Mouse (Mus musculus) cerebellum, postnatal 14 days (tissue): ENCODE measurements around the gene Crygd.
"Not testable (repeated sequence)": the region's sequence is repeated elsewhere in the genome, so short reads cannot be mapped to it uniquely, and the experiment has no call there.

ENCODE experiments used
- DNase-seq, 2 experiments: peaks; one replicate each; pipeline ENCODE4 v3.0.0; 2021; ENCODE audit warnings: mixed read lengths in 2 of 2

Crygd gene

GRCm38 (mm10) chr1:65063352-65063751, at the start of gene Crygd:
Gene Crygd, minus strand, starts transcription at chr1:65063452.
- DNase-seq: no peak

GRCm38 (mm10) chr1:65112807-65113196, 49.5 kb upstream of the Crygd start:
- peak in 1 of 2 experiments; percentile 1 for DNase-seq

DNA sequence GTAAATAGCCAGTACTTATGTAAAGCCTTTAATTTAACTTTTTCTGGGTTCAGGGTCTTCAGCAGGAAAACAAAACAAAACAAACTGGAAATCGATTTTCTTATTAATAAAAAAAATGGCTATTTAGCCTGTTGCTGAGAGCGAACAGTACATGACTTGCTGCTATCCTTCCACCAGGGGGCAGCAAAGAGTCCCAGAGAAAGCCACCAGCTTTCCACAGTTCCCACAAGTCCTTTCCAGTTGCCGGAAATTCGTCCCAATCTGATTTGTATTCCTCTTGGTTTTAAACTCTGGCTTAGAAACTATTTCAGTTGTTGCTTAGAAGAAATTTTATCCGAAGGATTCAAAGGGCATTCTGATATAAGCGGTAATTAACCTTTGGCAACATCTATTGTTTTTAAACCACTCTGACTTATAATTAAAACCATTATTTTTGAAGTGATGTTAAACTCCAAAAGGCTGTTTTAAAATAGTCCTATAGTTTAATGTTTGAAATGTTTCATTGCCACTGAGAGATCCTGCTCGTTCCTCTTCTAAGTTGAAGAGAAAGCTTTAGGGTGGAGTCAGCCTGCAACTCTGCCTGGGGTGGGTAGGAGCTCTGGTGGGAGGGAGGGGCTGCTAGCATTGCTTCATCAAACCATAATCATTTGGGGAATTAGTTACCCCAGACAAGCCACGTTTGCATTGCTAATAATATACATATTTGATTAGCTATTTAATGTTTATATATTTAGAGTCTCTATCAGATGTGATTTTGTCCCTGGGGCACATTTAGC, 49.0 kb upstream of the Crygd start:
- peak; percentile 85 to 87 for DNase-seq

DNA sequence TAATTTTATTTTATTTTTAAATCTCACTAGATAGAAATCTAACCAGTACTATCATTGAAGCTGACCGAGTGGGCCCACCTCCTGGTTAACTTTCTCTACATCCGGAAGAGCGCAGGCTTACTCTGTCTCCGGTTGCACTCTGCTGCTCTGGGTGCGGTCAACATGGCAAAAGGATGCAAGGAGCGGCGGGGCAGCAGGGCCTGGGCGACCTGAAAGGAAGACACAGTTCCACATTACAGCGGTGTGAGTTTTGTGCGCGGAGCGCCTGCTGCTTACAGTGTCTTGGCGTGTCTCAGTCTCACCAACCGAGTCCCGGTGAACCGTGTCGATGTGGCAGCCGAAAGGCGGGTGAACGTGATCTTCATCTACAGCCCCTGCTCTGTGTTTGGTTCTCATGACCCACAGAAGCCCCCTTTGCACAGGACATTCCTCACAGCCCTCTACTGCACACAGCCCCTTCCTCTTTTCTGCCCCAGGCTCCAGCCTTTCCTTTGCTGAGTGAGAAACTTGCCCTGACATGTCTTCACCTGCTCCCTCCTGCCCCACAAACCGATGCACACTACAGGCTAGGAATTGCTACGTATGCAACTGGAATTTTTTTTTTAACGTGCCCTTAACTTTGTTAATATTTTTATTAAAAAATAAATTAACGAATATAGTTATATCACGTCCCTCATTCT, 46.6 kb upstream of the Crygd start:
- DNase-seq: no peak

DNA sequence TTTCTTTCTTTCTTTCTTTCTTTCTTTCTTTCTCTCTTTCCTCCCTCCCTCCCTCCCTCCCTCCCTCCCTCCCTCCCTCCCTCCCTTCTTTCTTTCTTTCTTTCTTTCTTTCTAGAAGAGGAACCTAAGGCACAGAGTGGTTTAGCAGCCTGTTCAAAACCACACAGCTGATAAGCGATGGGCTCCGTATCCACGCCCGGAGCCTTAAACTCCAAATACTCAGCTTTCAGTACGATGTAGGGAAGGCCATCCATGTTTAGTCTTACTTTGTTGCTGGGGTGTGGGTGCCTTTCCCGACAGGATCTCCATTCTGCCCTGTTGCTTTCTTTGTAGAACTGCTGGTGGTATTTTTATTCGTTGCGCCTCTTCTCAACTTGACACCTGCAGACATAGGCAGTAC, 45.9 kb upstream of the Crygd start:
- no peak for DNase-seq

DNA sequence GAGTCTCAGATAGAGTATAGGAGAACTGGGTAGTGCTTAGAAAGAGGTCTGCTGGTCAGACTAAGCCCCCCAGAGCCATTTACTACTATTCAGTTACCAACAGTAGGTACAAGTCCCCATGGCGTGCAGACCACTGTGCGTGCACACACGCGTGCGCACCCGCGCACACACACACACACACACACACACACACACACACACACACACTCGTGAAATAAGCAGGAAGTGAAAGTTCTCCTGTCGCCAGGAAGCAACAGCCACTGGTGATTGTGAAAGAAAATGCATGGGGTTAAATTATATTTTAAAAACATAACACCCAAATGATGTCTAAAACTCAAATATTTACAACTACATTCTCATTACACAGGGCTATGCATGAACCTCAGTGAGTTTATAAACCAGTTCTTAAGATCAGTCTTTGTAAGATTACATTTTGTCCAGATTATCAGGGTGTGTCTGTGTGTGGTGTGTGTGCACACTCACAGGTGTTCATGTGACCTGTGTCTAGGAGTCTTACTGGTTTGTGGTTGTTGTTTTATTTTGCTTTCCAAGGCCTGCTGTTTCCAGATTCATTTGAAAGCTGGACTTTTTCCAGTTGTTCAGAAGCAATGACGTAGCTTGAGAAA, 44.5 kb upstream of the Crygd start:
- DNase-seq: no peak

DNA sequence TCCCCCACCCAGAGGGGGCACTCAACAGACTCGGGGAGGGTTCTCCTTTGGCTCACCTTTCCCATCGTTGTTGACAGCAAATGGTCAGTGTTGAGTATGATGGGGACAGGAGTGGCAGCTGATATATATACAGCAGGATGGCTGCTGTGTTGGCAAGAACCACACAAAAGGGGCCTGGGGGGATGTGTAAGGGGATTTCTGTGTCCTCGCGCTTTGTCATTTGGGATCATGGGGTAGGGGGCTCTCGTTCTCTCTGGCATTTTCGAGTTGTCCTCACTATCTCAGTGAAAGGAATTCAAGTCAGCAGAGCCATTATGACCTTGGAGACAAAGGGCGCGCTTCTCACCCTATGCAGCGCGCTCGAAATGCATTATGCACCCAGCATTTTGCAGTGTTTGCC, 40.0 kb upstream of the Crygd start, which contains the start of gene Cryga:
Gene Cryga (minus strand): TSS at position 101 of the 400 bp plus-strand sequence.
- DNase-seq: no peak

- DNase-seq: no peak
These were observed 33.7 kb upstream of the Crygd start for GRCm38 (mm10) chr1:65096953-65097352.

DNA sequence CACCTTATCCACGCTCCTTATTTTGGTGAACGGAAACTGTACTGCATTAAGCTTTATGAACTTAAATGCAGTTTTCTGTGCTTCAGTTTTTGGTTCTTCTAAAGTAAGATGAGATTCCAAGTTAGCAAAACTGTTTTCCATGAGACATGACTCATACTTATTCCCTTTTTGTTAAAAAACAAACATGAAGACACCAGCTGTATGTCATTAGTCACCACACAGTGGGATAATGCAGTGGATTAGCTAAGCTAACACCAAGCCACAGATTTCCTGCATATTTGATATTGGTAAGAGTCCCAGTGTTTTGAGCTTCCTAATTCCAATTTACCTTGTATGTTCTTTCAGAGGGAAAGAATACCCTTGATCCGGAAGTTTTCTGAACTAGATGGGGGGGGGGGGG, 28.3 kb upstream of the Crygd start:
- DNase-seq: no peak

DNA sequence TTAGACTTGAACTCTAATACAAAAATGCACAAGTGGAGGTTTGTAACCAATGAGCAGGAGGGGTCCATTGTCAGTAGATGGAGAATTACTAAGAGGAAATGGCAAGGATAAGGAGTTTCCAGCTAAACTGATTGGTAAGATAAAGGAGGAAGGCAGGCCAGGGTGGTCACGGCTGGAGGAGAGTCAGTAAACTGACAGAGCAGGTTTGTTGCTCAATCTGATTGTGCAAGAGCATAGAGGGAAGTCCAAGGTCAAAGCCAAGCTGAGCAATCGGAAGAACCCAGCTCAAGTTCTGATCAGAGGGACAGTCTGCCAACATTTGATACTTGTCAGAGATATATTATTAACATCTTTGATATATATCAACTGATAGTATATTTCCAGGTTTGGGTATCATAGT, 27.1 kb upstream of the Crygd start:
- DNase-seq: no peak

- DNase-seq: no peak
These were observed 25.5 kb upstream of the Crygd start for GRCm38 (mm10) chr1:65088567-65089356.

GRCm38 (mm10) chr1:65082188-65082587, 18.9 kb upstream of the Crygd start, which contains the start of gene Crygb:
Gene Crygb, minus strand, starts transcription at chr1:65082288.
- no peak for DNase-seq

DNA sequence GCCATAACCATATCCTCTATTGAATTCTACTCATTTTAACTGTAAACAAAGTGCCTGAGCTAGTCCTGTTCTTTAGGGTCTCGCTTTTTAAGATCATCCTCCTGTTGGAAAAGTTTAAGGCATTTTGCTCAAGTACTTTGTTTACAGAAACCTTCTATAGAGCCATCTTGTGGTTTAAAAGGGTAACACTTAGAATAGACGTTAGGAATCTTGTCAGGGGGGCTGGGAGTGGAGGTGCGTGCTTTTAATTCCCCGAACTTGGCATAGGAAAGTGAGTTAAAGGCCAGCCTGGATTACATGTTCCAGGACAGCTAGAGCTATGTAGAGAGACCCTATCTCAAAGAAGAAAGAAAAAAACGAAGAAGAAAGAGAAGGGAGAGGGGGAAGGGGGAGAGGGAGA, 12.4 kb upstream of the Crygd start:
- DNase-seq: no peak

DNA sequence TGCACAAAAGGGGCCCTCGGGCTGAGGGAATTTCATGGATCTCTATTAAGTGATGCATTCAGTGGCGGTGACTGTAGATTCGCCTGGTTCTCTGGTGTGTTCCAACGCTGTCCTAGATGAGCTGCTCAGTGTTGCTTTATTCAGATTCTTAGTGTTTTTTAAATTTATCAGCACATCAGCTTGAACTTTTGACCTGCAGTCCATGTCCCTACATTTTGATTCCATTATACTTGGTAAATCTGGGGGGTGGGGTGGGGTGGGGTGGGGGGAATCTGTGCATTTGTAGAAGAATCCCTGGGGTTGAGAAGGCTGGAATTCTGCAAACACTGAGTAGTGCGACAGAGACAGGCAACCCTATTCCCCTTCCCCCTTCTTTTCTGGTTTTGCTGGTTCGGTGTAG, 10.3 kb upstream of the Crygd start, which contains the start of gene Crygc:
Gene Crygc (minus strand): TSS at position 101 of the 400 bp plus-strand sequence.
- no peak for DNase-seq

- DNase-seq: no peak
These were observed 4.6 kb upstream of the Crygd start for GRCm38 (mm10) chr1:65067842-65068241.

DNA sequence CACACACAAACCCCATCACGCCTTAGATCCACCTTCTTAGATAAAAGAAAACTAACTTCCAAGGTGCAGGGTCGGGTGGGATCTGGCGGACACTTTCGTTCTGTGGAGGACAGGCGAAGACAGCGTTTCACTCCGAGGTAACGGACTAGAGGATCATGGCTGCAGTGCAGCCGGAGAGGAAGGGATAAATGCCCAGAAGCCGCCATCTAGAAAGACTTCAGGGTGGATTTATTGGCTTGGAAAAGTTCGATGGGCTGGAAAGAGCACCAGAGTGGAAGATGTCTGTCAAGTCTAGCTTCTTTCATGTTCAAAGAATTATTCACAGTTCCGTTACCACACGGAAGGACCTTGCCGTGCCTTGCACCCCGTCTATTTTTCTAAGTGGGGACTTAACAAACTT, 949 bp upstream of the Crygd start:
- DNase-seq: peak in 1 of 2 experiments; percentile 7

GRCm38 (mm10) chr1:65052140-65052539, 11.1 kb downstream of the Crygd start:
- DNase-seq: no peak

GRCm38 (mm10) chr1:65051696-65052095, 11.6 kb downstream of the Crygd start:
- DNase-seq: no peak

DNA sequence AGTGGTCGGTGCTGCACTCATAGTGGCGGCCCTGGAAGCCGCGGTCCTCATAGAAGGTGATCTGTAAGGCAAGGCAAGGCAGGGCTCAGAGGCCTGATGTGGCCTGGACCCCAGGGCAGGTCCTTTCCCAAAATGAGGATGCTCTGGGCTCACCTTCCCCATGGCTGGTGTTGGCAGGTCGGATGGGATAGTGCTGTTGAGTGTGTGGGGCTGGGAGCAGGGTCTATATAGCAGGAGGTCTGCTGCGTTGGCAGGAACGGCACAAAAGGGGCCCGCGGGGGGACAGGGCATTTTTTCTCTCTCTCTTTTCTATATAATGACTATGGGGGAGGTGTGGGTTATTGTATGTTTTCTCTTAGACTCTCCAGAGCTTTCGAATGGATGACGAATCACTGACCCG, 12.3 kb downstream of the Crygd start, which contains the start of gene Cryge:
Gene Cryge (minus strand): TSS at position 198 of the 400 bp plus-strand sequence.
- not testable (repeated sequence) for DNase-seq

DNA sequence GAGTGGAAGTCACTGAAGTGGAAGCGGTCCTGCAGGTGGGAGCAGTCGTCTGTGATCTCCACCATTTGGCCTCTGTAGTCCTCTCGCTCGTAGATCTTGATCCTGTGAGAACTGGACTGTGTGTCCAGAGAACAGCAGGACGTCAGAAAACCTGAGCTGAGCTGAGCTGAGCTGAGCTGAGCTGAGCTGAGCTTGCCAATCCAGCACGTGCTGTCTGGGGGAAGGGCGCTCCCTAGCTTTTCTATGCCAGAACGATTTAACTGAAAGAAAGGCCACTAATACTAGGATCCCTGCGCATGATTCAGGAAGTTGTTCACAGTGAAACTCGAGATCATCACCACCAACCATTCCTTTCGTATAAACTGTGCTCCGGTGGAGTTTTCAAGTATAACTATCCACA, 14.5 kb downstream of the Crygd start:
- DNase-seq: peak; percentile 74 to 76

- peak; percentile 49 to 55 for DNase-seq
These were observed 16.7 kb downstream of the Crygd start for GRCm38 (mm10) chr1:65046401-65047109.

- no peak for DNase-seq
These were observed 19.8 kb downstream of the Crygd start for GRCm38 (mm10) chr1:65043433-65043832.
